Mouse (Mus musculus) embryonic facial prominence, embryonic 10.5 days (tissue): ENCODE results near the gene Atxn2. TPM values are rescaled to one million over a fixed set of nuclear protein-coding genes. Genes with fewer than 3 reads are reported as not detected.

Source experiments
- DNase-seq: peaks from one replicate; pipeline ENCODE4 v3.0.0-alpha.2; 2017; ENCODE audit warnings: low spot score
- H3K27ac ChIP-seq: fragments of 300-500 bp; sonication (generic); replicated peaks from 2 replicates; pipeline ENCODE4 v1.5.1; 2016; ENCODE audit warnings: mild to moderate bottlenecking
- H3K27me3 ChIP-seq: fragments of 300-500 bp; sonication (generic); replicated peaks from 2 replicates; pipeline ENCODE4 v1.6.1; 2016; ENCODE audit warnings: low read depth, mild to moderate bottlenecking; ENCODE audit not compliant: poor library complexity, severe bottlenecking
- H3K36me3 ChIP-seq: fragments of 300-500 bp; sonication (generic); replicated peaks from 2 replicates; pipeline ENCODE4 v1.6.1; 2016; ENCODE audit warnings: mild to moderate bottlenecking, moderate library complexity
- H3K4me1 ChIP-seq: fragments of 300-500 bp; sonication (generic); 2 replicates; pipeline ENCODE4 v1.6.1; 2016
- H3K4me3 ChIP-seq: fragments of 300-500 bp; sonication (generic); 2 replicates; pipeline ENCODE4 v1.5.1; 2016; ENCODE audit warnings: mild to moderate bottlenecking, moderate library complexity
- H3K9me3 ChIP-seq: fragments of 300-500 bp; sonication (generic); 2 replicates; pipeline ENCODE4 v1.6.1; 2016; ENCODE audit warnings: mild to moderate bottlenecking
- WGBS: fragments of 180-500 bp; shearing (Covaris S2); methylation state at CpG from one replicate; pipeline ENCODE4 v1.1.7; 2016; 5-methylcytosine and 5-hydroxymethylcytosine counted together
- polyA plus RNA-seq: library from polyadenylated mRNA; unstranded; fragments of >200 nt; fragmentation: Nextera tagmentation; extraction: Ambion mirVana; gene quantifications from 2 replicates; pipeline ENCODE4 v1.2.1, GENCODE M21; 2016

The Atxn2 gene
- polyA plus RNA-seq, 1 experiment from 2014 or later, result 44.9 TPM

GRCm38 (mm10) chr5:121812526-121813243 lies 101.5 kb downstream of the Atxn2 start:
- no peaks in the 10 kb centered on the region for H3K27me3 ChIP-seq
- no peaks in the 10 kb centered on the region for H3K9me3 ChIP-seq
- DNase-seq, result no peak
- WGBS, result 87% methylated on average over 7 of the region's 7 CpGs
- peaks cover 94% of the 10 kb centered on the region for H3K36me3 ChIP-seq
- H3K27ac ChIP-seq, result no peak overlapping the region
- H3K4me1 ChIP-seq, result no peaks in the 10 kb centered on the region
- no peak overlapping the region for H3K4me3 ChIP-seq

- H3K4me1 ChIP-seq, result no peaks in the 10 kb centered on the region
- no peak overlapping the region for H3K27ac ChIP-seq
- DNase-seq, result no peak
- H3K4me3 ChIP-seq, result no peak overlapping the region
- no peaks in the 10 kb centered on the region for H3K9me3 ChIP-seq
- 93% methylated on average over 10 of the region's 10 CpGs for WGBS
- no peaks in the 10 kb centered on the region for H3K27me3 ChIP-seq
- peaks cover 95% of the 10 kb centered on the region for H3K36me3 ChIP-seq
Observed at GRCm38 (mm10) chr5:121813744-121814143, 102.6 kb downstream of the Atxn2 start.

GRCm38 (mm10) chr5:121815067-121815466 lies 103.9 kb downstream of the Atxn2 start:
- Histone ChIP-seq H3K9me3 (no peaks in the 10 kb centered on the region), H3K27me3 (no peaks in the 10 kb centered on the region), H3K4me1 (no peaks in the 10 kb centered on the region), H3K36me3 (peaks cover 98% of the 10 kb centered on the region), H3K27ac (no peak overlapping the region), H3K4me3 (no peak overlapping the region)
- DNase-seq, result peak; percentile 38
- whole genome bisulfite sequencing, result 67% methylated on average over 3 of the region's 3 CpGs

- Histone ChIP-seq H3K9me3 (no peaks in the 10 kb centered on the region), H3K4me1 (no peaks in the 10 kb centered on the region), H3K27me3 (no peaks in the 10 kb centered on the region), H3K4me3 (no peak overlapping the region), H3K27ac (no peak overlapping the region), H3K36me3 (peaks cover 98% of the 10 kb centered on the region)
- DNase-seq, result no peak
- 91% methylated on average over 8 of the region's 8 CpGs for WGBS
Observed at GRCm38 (mm10) chr5:121815867-121816380, 104.8 kb downstream of the Atxn2 start.

- no peak overlapping the region for H3K27ac ChIP-seq
- H3K9me3 ChIP-seq, result no peaks in the 10 kb centered on the region
- DNase-seq, result no peak
- WGBS, result 96% methylated on average over 2 of the region's 2 CpGs
- H3K36me3 ChIP-seq, result peaks cover 98% of the 10 kb centered on the region
- no peaks in the 10 kb centered on the region for H3K27me3 ChIP-seq
- no peaks in the 10 kb centered on the region for H3K4me1 ChIP-seq
- no peak overlapping the region for H3K4me3 ChIP-seq
Observed at GRCm38 (mm10) chr5:121816611-121817010, 105.5 kb downstream of the Atxn2 start.

- Histone ChIP-seq H3K27me3 (no peaks in the 10 kb centered on the region), H3K36me3 (peaks cover 92% of the 10 kb centered on the region)
- WGBS, result 89% methylated on average over 9 of the region's 9 CpGs
Observed at GRCm38 (mm10) chr5:121817551-121817950, 106.4 kb downstream of the Atxn2 start.

GRCm38 (mm10) chr5:121818401-121818800 lies 107.3 kb downstream of the Atxn2 start:
- Histone ChIP-seq H3K4me1 (peaks cover 9% of the 10 kb centered on the region), H3K9me3 (no peaks in the 10 kb centered on the region), H3K27me3 (no peaks in the 10 kb centered on the region), H3K36me3 (peaks cover 92% of the 10 kb centered on the region), H3K27ac (no peak overlapping the region), H3K4me3 (no peak overlapping the region)
- WGBS, result 94% methylated on average over 7 of the region's 7 CpGs
- no peak for DNase-seq

More at GRCm38 (mm10) chr5:121817551-121817950, 106.4 kb downstream of the Atxn2 start:
- H3K4me1 ChIP-seq, result peaks cover under 1% of the 10 kb centered on the region; the same call in 1 of the 2 replicates
- no peak overlapping the region for H3K27ac ChIP-seq
- no peaks in the 10 kb centered on the region for H3K9me3 ChIP-seq
- no peak for DNase-seq
- no peak overlapping the region for H3K4me3 ChIP-seq

- peaks cover 92% of the 10 kb centered on the region for H3K36me3 ChIP-seq
- 94% methylated on average over 4 of the region's 4 CpGs for WGBS
- no peak for DNase-seq
Observed at GRCm38 (mm10) chr5:121818862-121819261, 107.7 kb downstream of the Atxn2 start.

GRCm38 (mm10) chr5:121819559-121819958 lies 108.4 kb downstream of the Atxn2 start:
- no peaks in the 10 kb centered on the region for H3K9me3 ChIP-seq
- no peaks in the 10 kb centered on the region for H3K27me3 ChIP-seq
- peaks cover 91% of the 10 kb centered on the region for H3K36me3 ChIP-seq
- no peak overlapping the region for H3K4me3 ChIP-seq
- peaks cover 20% of the 10 kb centered on the region for H3K4me1 ChIP-seq
- DNase-seq, result no peak
- WGBS, result 93% methylated on average over 5 of the region's 5 CpGs
- no peak overlapping the region for H3K27ac ChIP-seq

More at GRCm38 (mm10) chr5:121818862-121819261, 107.7 kb downstream of the Atxn2 start:
- H3K9me3 ChIP-seq, result no peaks in the 10 kb centered on the region
- peaks cover 13% of the 10 kb centered on the region for H3K4me1 ChIP-seq
- no peak overlapping the region for H3K27ac ChIP-seq
- no peak overlapping the region for H3K4me3 ChIP-seq
- H3K27me3 ChIP-seq, result no peaks in the 10 kb centered on the region

GRCm38 (mm10) chr5:121820161-121820560 lies 109.0 kb downstream of the Atxn2 start:
- WGBS, result 82% methylated on average over 2 of the region's 2 CpGs

GRCm38 (mm10) chr5:121820657-121821056 lies 109.5 kb downstream of the Atxn2 start:
- Histone ChIP-seq H3K27me3 (no peaks in the 10 kb centered on the region), H3K27ac (no peak overlapping the region), H3K4me3 (no peak overlapping the region), H3K4me1 (peaks cover 21% of the 10 kb centered on the region), H3K9me3 (no peaks in the 10 kb centered on the region), H3K36me3 (peaks cover 93% of the 10 kb centered on the region)
- no peak for DNase-seq
- WGBS, result 92% methylated on average over 3 of the region's 3 CpGs

More at GRCm38 (mm10) chr5:121820161-121820560, 109.0 kb downstream of the Atxn2 start:
- H3K9me3 ChIP-seq, result no peaks in the 10 kb centered on the region
- no peaks in the 10 kb centered on the region for H3K27me3 ChIP-seq
- peaks cover 21% of the 10 kb centered on the region for H3K4me1 ChIP-seq
- H3K4me3 ChIP-seq, result no peak overlapping the region
- H3K27ac ChIP-seq, result no peak overlapping the region
- DNase-seq, result no peak
- peaks cover 93% of the 10 kb centered on the region for H3K36me3 ChIP-seq

GRCm38 (mm10) chr5:121821116-121821515 lies 110.0 kb downstream of the Atxn2 start:
- H3K4me1 ChIP-seq, result peaks cover 21% of the 10 kb centered on the region
- no peaks in the 10 kb centered on the region for H3K9me3 ChIP-seq
- H3K36me3 ChIP-seq, result peaks cover 92% of the 10 kb centered on the region
- no peak for DNase-seq
- H3K27me3 ChIP-seq, result no peaks in the 10 kb centered on the region
- H3K27ac ChIP-seq, result no peak overlapping the region
- no peak overlapping the region for H3K4me3 ChIP-seq
- WGBS, result 93% methylated on average over 5 of the region's 5 CpGs

GRCm38 (mm10) chr5:121821552-121821951 lies 110.4 kb downstream of the Atxn2 start:
- DNase-seq, result no peak
- 82% methylated on average over 5 of the region's 5 CpGs for WGBS

More at GRCm38 (mm10) chr5:121821552-121821951, 110.4 kb downstream of the Atxn2 start:
- no peak overlapping the region for H3K27ac ChIP-seq
- peaks cover 91% of the 10 kb centered on the region for H3K36me3 ChIP-seq
- H3K4me3 ChIP-seq, result no peak overlapping the region
- H3K9me3 ChIP-seq, result no peaks in the 10 kb centered on the region
- H3K27me3 ChIP-seq, result 0 out of 2 replicates have a peak, but pooled peaks cover under 1% of the 10 kb centered on the region
- peaks cover 21% of the 10 kb centered on the region for H3K4me1 ChIP-seq
